Mouse (Mus musculus): ENCODE measurements at regions not wholly inside any gene's neighbourhood (a gene's known extent, or its start where the extent isn't known, plus 50 kb on each side); places are given as distances from the start of the nearest gene placed in this dataset.

GRCm38 (mm10) chr1:24866877-24867276 is 188.4 kb downstream of the Lmbrd1 start:
- no peak for TF ChIP-seq CTCF (IDR thresholded peaks at IDR 0.05; ENCODE audit: extremely low read depth, insufficient read depth, low read length)
- no peak for TF ChIP-seq POLR2A (IDR thresholded peaks at IDR 0.05; ENCODE audit: extremely low read depth, insufficient read depth, low read length)
